Mouse (Mus musculus) MEL (cell line): ENCODE results near the gene Gli3. TPM values are rescaled to one million over a fixed set of nuclear protein-coding genes. Genes with fewer than 3 reads are reported as not detected.

ENCODE experiments used
- DNase-seq: peaks from one replicate; pipeline ENCODE4 v3.0.0; 2011; ENCODE audit warnings: low read depth, low spot score
- H3K27ac ChIP-seq: 2 replicates; pipeline ENCODE4 v1.5.1; 2012; ENCODE audit warnings: low read depth, mild to moderate bottlenecking, control low read depth, low read length, moderate library complexity; ENCODE audit not compliant: control insufficient read depth
- H3K27me3 ChIP-seq, 2 experiments: fragments of 150-350 bp in 1 of 2; sonication (generic) in 1 of 2; 2 replicates each; pipeline ENCODE4 v1.6.1; 2012; ENCODE audit warnings: low read length in 2 of 2, mild to moderate bottlenecking in 2 of 2, improper control_type of control experiment in 1 of 2, moderate library complexity in 1 of 2; ENCODE audit not compliant: insufficient read depth in 2 of 2, control insufficient read depth in 1 of 2
- H3K36me3 ChIP-seq, 2 experiments: 2 replicates each; pipeline ENCODE4 v1.6.1; 2012 to 2014; ENCODE audit warnings: low read length in 2 of 2, improper control_type of control experiment in 1 of 2, inconsistent platforms in 1 of 2, mild to moderate bottlenecking in 1 of 2; ENCODE audit not compliant: insufficient read depth in 2 of 2, control insufficient read depth in 1 of 2
- H3K4me1 ChIP-seq, 2 experiments: fragments of 150-350 bp in 1 of 2; sonication (generic) in 1 of 2; 2 replicates each; pipeline ENCODE4 v1.6.1; 2012; ENCODE audit warnings: low read length in 2 of 2, improper control_type of control experiment in 1 of 2, mild to moderate bottlenecking in 1 of 2; ENCODE audit not compliant: insufficient read depth in 2 of 2, control insufficient read depth in 1 of 2
- H3K4me3 ChIP-seq, 2 experiments: fragments of 150-350 bp in 1 of 2; sonication (generic) in 1 of 2; 2 replicates each; pipeline ENCODE4 v1.5.1; 2012; ENCODE audit warnings: low read depth in 2 of 2, low read length in 2 of 2, mild to moderate bottlenecking in 2 of 2, moderate library complexity in 2 of 2, control low read depth in 1 of 2, improper control_type of control experiment in 1 of 2; ENCODE audit not compliant: control insufficient read depth in 1 of 2, insufficient read depth in 1 of 2
- H3K79me2 ChIP-seq: 2 replicates; pipeline ENCODE4 v1.6.1; 2012; ENCODE audit warnings: mild to moderate bottlenecking, low read length, moderate library complexity; ENCODE audit not compliant: control insufficient read depth, poor library complexity, insufficient read depth
- H3K9ac ChIP-seq: 2 replicates; pipeline ENCODE4 v1.6.1; 2012; ENCODE audit warnings: low read depth, mild to moderate bottlenecking, control low read depth, low read length, moderate library complexity; ENCODE audit not compliant: control insufficient read depth, poor library complexity, severe bottlenecking
- H3K9me3 ChIP-seq: fragments of 150-350 bp; sonication (generic); replicated peaks from 2 replicates; pipeline ENCODE4 v1.6.1; 2012; ENCODE audit warnings: mild to moderate bottlenecking, low read length, improper control_type of control experiment, moderate library complexity; ENCODE audit not compliant: insufficient read depth
- CHD1 ChIP-seq: IDR thresholded peaks from 2 replicates; pipeline ENCODE4 v1.6.1; 2012; ENCODE audit warnings: low read depth, mild to moderate bottlenecking, inconsistent platforms, low read length, improper control_type of control experiment
- CHD2 ChIP-seq: IDR thresholded peaks from 2 replicates; pipeline ENCODE4 v1.6.1; 2011; ENCODE audit warnings: low read length, improper control_type of control experiment
- E2F4 ChIP-seq: IDR thresholded peaks from 2 replicates; pipeline ENCODE4 v1.6.1; 2011; ENCODE audit warnings: low read depth, low read length, improper control_type of control experiment, borderline replicate concordance
- EP300 ChIP-seq, 2 experiments: IDR thresholded peaks; 2 replicates each; pipeline ENCODE4 v1.6.1; 2011; ENCODE audit warnings: improper control_type of control experiment in 2 of 2, low read length in 2 of 2, low read depth in 1 of 2, mild to moderate bottlenecking in 1 of 2
- GABPA ChIP-seq: IDR thresholded peaks from 2 replicates; pipeline ENCODE4 v1.6.1; 2012; ENCODE audit warnings: low read depth, mild to moderate bottlenecking, inconsistent platforms, low read length, improper control_type of control experiment, moderate library complexity
- GATA1 ChIP-seq: IDR thresholded peaks from 2 replicates; pipeline ENCODE4 v1.6.1; 2011; ENCODE audit warnings: low read depth, low read length, improper control_type of control experiment
- JUND ChIP-seq: IDR thresholded peaks from 2 replicates; pipeline ENCODE4 v1.6.1; 2011; ENCODE audit warnings: low read depth, mild to moderate bottlenecking, improper control_type of control experiment, low read length
- KAT2A ChIP-seq: conservative IDR thresholded peaks from 2 replicates; pipeline ENCODE4 v1.6.1; 2012; ENCODE audit warnings: low read depth, low read length, improper control_type of control experiment, inconsistent platforms
- MAFK ChIP-seq: IDR thresholded peaks from 2 replicates; pipeline ENCODE4 v1.6.1; 2011; ENCODE audit warnings: low read depth, mild to moderate bottlenecking, low read length, improper control_type of control experiment, borderline replicate concordance
- MEF2A ChIP-seq: IDR thresholded peaks from 2 replicates; pipeline ENCODE4 v1.6.1; 2014; ENCODE audit warnings: low read depth, mild to moderate bottlenecking, inconsistent platforms, low read length, improper control_type of control experiment; ENCODE audit not compliant: poor library complexity, insufficient replicate concordance, severe bottlenecking; ENCODE audit errors: extremely low read depth
- MXI1 ChIP-seq: IDR thresholded peaks from 2 replicates; pipeline ENCODE4 v1.6.1; 2011; ENCODE audit warnings: mild to moderate bottlenecking, low read depth, low read length, improper control_type of control experiment
- MYC ChIP-seq: IDR thresholded peaks from 2 replicates; pipeline ENCODE4 v1.6.1; 2011; ENCODE audit warnings: low read depth, mild to moderate bottlenecking, low read length, improper control_type of control experiment, moderate library complexity
- NRF1 ChIP-seq: IDR thresholded peaks from 2 replicates; pipeline ENCODE4 v1.6.1; 2014; ENCODE audit warnings: low read depth, mild to moderate bottlenecking, inconsistent platforms, low read length, improper control_type of control experiment, moderate library complexity; ENCODE audit not compliant: poor library complexity, insufficient read depth, severe bottlenecking
- POLR2AphosphoS2 ChIP-seq: IDR thresholded peaks from 2 replicates; pipeline ENCODE4 v1.6.1; 2011; ENCODE audit warnings: low read length, improper control_type of control experiment
- POLR2AphosphoS5 ChIP-seq: IDR thresholded peaks from 2 replicates; pipeline ENCODE4 v1.6.1; 2012; ENCODE audit warnings: low read depth, borderline replicate concordance, mild to moderate bottlenecking, inconsistent platforms, low read length, moderate library complexity, mixed read lengths
- RAD21 ChIP-seq: IDR thresholded peaks from 2 replicates; pipeline ENCODE4 v1.6.1; 2011; ENCODE audit warnings: mild to moderate bottlenecking, low read depth, low read length, improper control_type of control experiment
- SIN3A ChIP-seq: IDR thresholded peaks from 2 replicates; pipeline ENCODE4 v1.6.1; 2012; ENCODE audit warnings: low read length, improper control_type of control experiment, inconsistent platforms
- SMC3 ChIP-seq: IDR thresholded peaks from 2 replicates; pipeline ENCODE4 v1.6.1; 2011; ENCODE audit warnings: low read depth, low read length, improper control_type of control experiment
- TBP ChIP-seq: IDR thresholded peaks from 2 replicates; pipeline ENCODE4 v1.8.0; 2011; ENCODE audit warnings: low read depth, low read length, improper control_type of control experiment
- USF1 ChIP-seq: IDR thresholded peaks from 2 replicates; pipeline ENCODE4 v1.6.1; 2014; ENCODE audit warnings: low read depth, mild to moderate bottlenecking, inconsistent platforms, low read length, improper control_type of control experiment, moderate library complexity
- USF2 ChIP-seq, 2 experiments: IDR thresholded peaks; 2 replicates each; pipeline ENCODE4 v1.6.1; 2011 to 2012; ENCODE audit warnings: improper control_type of control experiment in 2 of 2, low read length in 2 of 2, borderline replicate concordance in 1 of 2, inconsistent platforms in 1 of 2, low read depth in 1 of 2, mild to moderate bottlenecking in 1 of 2; ENCODE audit not compliant: insufficient read depth in 1 of 2
- ZC3H11A ChIP-seq: IDR thresholded peaks from 2 replicates; pipeline ENCODE4 v1.6.1; 2012; ENCODE audit warnings: low read depth, mild to moderate bottlenecking, inconsistent platforms, low read length, improper control_type of control experiment
- ZMIZ1 ChIP-seq: IDR thresholded peaks from 2 replicates; pipeline ENCODE4 v1.6.1; 2012; ENCODE audit warnings: low read depth, mild to moderate bottlenecking, inconsistent platforms, low read length, improper control_type of control experiment, moderate library complexity
- polyA plus RNA-seq, 2 experiments: library from polyadenylated mRNA; stranded (reverse) in 1 of 2; unstranded in 1 of 2; fragments of >175 nt in 1 of 2; fragments of >200 nt in 1 of 2; gene quantifications; 2 replicates each; pipeline versions ENCODE4 v1.2.1 to v1.2.4; 2012; ENCODE audit warnings: low replicate concordance in 2 of 2, low read depth in 1 of 2; ENCODE audit not compliant: insufficient read length in 2 of 2, insufficient read depth in 1 of 2, missing spikeins in 1 of 2
- total RNA-seq: library from RNA; depleted of rRNA; stranded (reverse); fragments of 300-350 nt; gene quantifications from 2 replicates; pipeline ENCODE4 v1.2.3, GENCODE M21; 2012

Gli3 gene
- total and polyA plus RNA-seq, 3 experiments, result not detected

DNA sequence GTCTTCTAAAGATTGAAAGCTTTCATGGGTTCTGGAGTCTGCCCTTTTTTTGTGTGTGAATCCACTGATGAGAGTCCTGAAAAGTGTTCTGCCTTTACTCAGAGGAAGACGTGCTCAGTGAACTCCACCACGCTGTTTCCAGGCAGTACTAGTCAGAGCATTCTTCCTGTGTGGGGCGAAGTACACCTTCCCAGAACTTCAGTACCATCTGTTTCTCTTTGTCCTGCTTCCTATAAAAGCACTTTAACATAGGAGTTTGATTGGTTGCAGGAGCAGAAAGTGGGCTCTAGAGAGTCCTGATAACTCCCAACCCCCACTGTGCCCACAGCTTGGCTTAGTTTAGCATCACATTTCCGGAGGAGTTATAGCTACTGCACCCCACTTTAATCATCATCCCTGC, 32.8 kb downstream of the Gli3 start:
- TF ChIP-seq RAD21 (no peak), KAT2A (no peak), MYC (no peak), CHD2 (no peak), ZC3H11A (no peak), GABPA (no peak), MXI1 (no peak), POLR2AphosphoS2 (no peak), E2F4 (no peak), NRF1 (no peak), USF2 (IDR thresholded peaks at IDR 0.05; ENCODE audit: borderline replicate concordance in 1 of 2, insufficient read depth in 1 of 2, low read depth in 1 of 2, low read length in 2 of 2) (no peak), MAFK (no peak), TBP (no peak), USF1 (no peak), CHD1 (no peak), SMC3 (no peak)
- no peaks in the 10 kb centered on the region for H3K79me2 ChIP-seq
- no peaks in the 10 kb centered on the region for H3K36me3 ChIP-seq
- H3K27me3 ChIP-seq, result no peaks in the 10 kb centered on the region
- H3K9me3 ChIP-seq, result no peaks in the 10 kb centered on the region
- no peak overlapping the region for H3K9ac ChIP-seq
- H3K4me3 ChIP-seq, result no peak overlapping the region
- DNase-seq, result no peak
- H3K4me1 ChIP-seq, result no peaks in the 10 kb centered on the region
- no peak overlapping the region for H3K27ac ChIP-seq

DNA sequence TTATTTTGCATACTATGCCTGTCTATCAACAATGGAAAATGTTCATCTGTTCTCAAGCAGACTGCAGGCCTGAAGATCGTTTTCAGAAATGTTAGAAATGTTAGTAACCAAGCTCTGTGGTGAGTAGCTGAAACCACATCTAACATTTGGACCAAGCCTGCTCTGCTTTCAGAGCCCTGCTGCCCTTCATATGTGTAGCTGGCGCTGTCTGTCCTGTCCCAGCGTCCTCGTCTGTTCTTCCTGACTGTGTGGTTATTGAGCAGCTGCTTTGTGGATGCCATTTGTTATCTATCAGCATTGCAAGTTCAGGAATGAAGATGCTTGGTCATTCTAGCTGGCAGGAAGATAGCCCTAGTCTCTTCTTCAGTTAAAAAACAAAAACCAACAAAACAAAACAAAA, 35.3 kb downstream of the Gli3 start:
- Histone ChIP-seq H3K9ac (no peak overlapping the region), H3K27me3 (no peaks in the 10 kb centered on the region), H3K4me3 (no peak overlapping the region), H3K79me2 (no peaks in the 10 kb centered on the region), H3K4me1 (no peaks in the 10 kb centered on the region), H3K9me3 (no peaks in the 10 kb centered on the region), H3K27ac (no peak overlapping the region), H3K36me3 (no peaks in the 10 kb centered on the region)
- no peak for TF ChIP-seq MXI1
- no peak for TF ChIP-seq MYC
- TF ChIP-seq SIN3A, result no peak
- TF ChIP-seq GATA1, result no peak
- no peak for TF ChIP-seq EP300 (IDR thresholded peaks at IDR 0.05; ENCODE audit: low read depth in 1 of 2, low read length in 2 of 2)
- TF ChIP-seq ZMIZ1, result no peak
- TF ChIP-seq USF1, result no peak
- TF ChIP-seq POLR2AphosphoS5, result no peak
- no peak for TF ChIP-seq JUND
- TF ChIP-seq CHD1, result no peak
- no peak for TF ChIP-seq MEF2A
- TF ChIP-seq SMC3, result no peak
- no peak for TF ChIP-seq USF2 (IDR thresholded peaks at IDR 0.05; ENCODE audit: borderline replicate concordance in 1 of 2, insufficient read depth in 1 of 2, low read depth in 1 of 2, low read length in 2 of 2)
- no peak for DNase-seq
